Mouse (Mus musculus): ENCODE measurements at regions not wholly inside any gene's neighbourhood (a gene's known extent, or its start where the extent isn't known, plus 50 kb on each side); places are given as distances from the start of the nearest gene placed in this dataset.

- TF ChIP-seq CTCF (conservative IDR thresholded peaks at IDR 0.05 in 1 of 2, IDR thresholded peaks at IDR 0.05 in 1 of 2; ENCODE audit: low read depth in 2 of 2, low read length in 2 of 2) = no peak
- TF ChIP-seq RCOR1 (conservative IDR thresholded peaks at IDR 0.05; ENCODE audit: low read depth, low read length) = no peak
- TF ChIP-seq MAX (IDR thresholded peaks at IDR 0.05; ENCODE audit: low read length) = no peak
- no peak for TF ChIP-seq JUN (IDR thresholded peaks at IDR 0.05; ENCODE audit: insufficient read depth, low read depth, low read length)
- TF ChIP-seq POLR2A (IDR thresholded peaks at IDR 0.05; ENCODE audit: low read depth, low read length) = no peak
- no peak for TF ChIP-seq ZC3H11A (IDR thresholded peaks at IDR 0.05; ENCODE audit: low read depth, low read length)
Measured at GRCm38 (mm10) chr3:21919931-21920330, 156.5 kb upstream of the Tbl1xr1 start.

Measured in CH12.LX (cell line).